Mouse (Mus musculus): ENCODE measurements around the gene Max.

The Max gene

GRCm38 (mm10) chr12:76889404-76890184 is 72.4 kb downstream of the Max start:
- no peak for DNase-seq (ENCODE audit: low read depth, low spot score)

GRCm38 (mm10) chr12:76887941-76888340 is 74.1 kb downstream of the Max start:
- DNase-seq (ENCODE audit: low read depth, low spot score): no peak
